In the genomic region with DNA sequence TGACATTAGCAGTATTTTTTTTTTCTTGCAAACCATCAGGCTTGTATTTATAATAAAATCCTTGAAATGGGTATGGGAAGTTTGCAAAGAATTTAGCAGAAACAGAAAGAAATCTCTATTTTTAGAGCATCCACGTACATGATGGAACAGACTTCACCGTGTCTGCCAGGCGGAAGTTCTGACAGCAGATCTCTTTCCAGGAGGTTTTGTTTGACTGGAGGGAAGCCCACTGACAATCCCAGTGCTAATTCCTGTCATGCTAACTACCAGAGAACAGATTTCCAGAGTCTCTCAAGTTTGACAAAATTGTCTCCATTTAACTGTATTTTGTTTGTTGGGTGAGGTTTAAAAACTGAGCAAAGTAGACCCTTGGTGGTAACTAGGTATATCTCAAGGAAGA, we compare ENCODE assay signal across 27 mouse cellular contexts.
"Had no signal": no experiment of that assay in that cellular context is flagged by ENCODE, and none has a peak within 500 bp of the region (broad histone marks: within the 10 kb centered on the region; RNA-seq: fewer than 3 reads in every experiment).

No protein-coding gene starts in this region.

- H3K9ac ChIP-seq: heart, embryonic 13.5 days; heart, embryonic 15.5 days; hindbrain, embryonic 13.5 days; hindbrain, embryonic 15.5 days; kidney, embryonic 15.5 days; limb, embryonic 13.5 days; limb, embryonic 15.5 days; liver, embryonic 12.5 days; liver, embryonic 14.5 days had no signal

- DNase-seq: gastrocnemius, postnatal 14 days; gastrocnemius, postnatal 36 days; heart, adult 2 months; heart, postnatal 14 days; heart, postnatal 36 days; kidney, adult 11 months; kidney, adult 2 months; kidney, adult 9 months; kidney, postnatal 14 days; kidney, postnatal 36 days; layer of hippocampus, adult 9-11 months; layer of hippocampus, postnatal 36 days; left cerebral cortex, postnatal 4 days had no signal

- H3K36me3 ChIP-seq: heart, embryonic 13.5 days; heart, embryonic 15.5 days; hindbrain, embryonic 13.5 days; hindbrain, embryonic 15.5 days; kidney, embryonic 15.5 days; limb, embryonic 13.5 days; limb, embryonic 15.5 days; liver, embryonic 12.5 days had no signal

- H3K4me1 ChIP-seq: heart, embryonic 13.5 days; heart, embryonic 15.5 days; hindbrain, embryonic 15.5 days; kidney, embryonic 15.5 days; limb, embryonic 13.5 days; limb, embryonic 15.5 days; liver, embryonic 12.5 days had no signal

- H3K9me3 ChIP-seq: heart, embryonic 13.5 days; heart, embryonic 15.5 days; hindbrain, embryonic 13.5 days; hindbrain, embryonic 15.5 days; kidney, embryonic 15.5 days; limb, embryonic 13.5 days; limb, embryonic 15.5 days; liver, embryonic 12.5 days had no signal

- H3K4me2 ChIP-seq: heart, embryonic 11.5 days; heart, embryonic 13.5 days; heart, embryonic 15.5 days; hindbrain, embryonic 13.5 days; hindbrain, embryonic 15.5 days; kidney, embryonic 15.5 days; limb, embryonic 13.5 days; limb, embryonic 15.5 days; liver, embryonic 12.5 days had no signal

- ATAC-seq: hindbrain, postnatal 0 days; intestine, embryonic 16.5 days; liver, embryonic 12.5 days had no signal

- H3K27me3 ChIP-seq: heart, embryonic 13.5 days; heart, embryonic 15.5 days; hindbrain, embryonic 13.5 days; hindbrain, embryonic 15.5 days; kidney, embryonic 15.5 days; limb, embryonic 13.5 days; limb, embryonic 15.5 days; liver, embryonic 12.5 days had no signal

- H3K4me3 ChIP-seq: heart, adult 2 months; heart, embryonic 13.5 days; heart, embryonic 15.5 days; hindbrain, embryonic 13.5 days; hindbrain, embryonic 15.5 days; kidney, embryonic 15.5 days; layer of hippocampus, adult 2 months; limb, embryonic 13.5 days; limb, embryonic 15.5 days; liver, embryonic 12.5 days had no signal

- H3K27ac ChIP-seq: heart, adult 2 months; heart, embryonic 13.5 days; heart, embryonic 15.5 days; hindbrain, embryonic 13.5 days; hindbrain, embryonic 15.5 days; hindbrain, postnatal 0 days; kidney, embryonic 15.5 days; kidney, postnatal 0 days; layer of hippocampus, adult 2 months; limb, embryonic 13.5 days; limb, embryonic 15.5 days; liver, embryonic 12.5 days; liver, embryonic 14.5 days had no signal
